Mouse (Mus musculus) testis, adult 2 months (tissue): ENCODE results near the gene Fam20a.

ENCODE experiments used
- CTCF ChIP-seq: fragments of 200-500 bp; IDR thresholded peaks from 2 replicates; pipeline ENCODE4 v1.5.1; 2012; ENCODE audit warnings: low read depth, mild to moderate bottlenecking, inconsistent platforms, low read length, moderate library complexity; ENCODE audit not compliant: control insufficient read depth, insufficient read depth, insufficient replicate concordance
- POLR2A ChIP-seq: fragments of 200-500 bp; IDR thresholded peaks from 2 replicates; pipeline ENCODE4 v1.6.1; 2012; ENCODE audit warnings: low read depth, mild to moderate bottlenecking, inconsistent platforms, low read length, moderate library complexity; ENCODE audit not compliant: control insufficient read depth

DNA sequence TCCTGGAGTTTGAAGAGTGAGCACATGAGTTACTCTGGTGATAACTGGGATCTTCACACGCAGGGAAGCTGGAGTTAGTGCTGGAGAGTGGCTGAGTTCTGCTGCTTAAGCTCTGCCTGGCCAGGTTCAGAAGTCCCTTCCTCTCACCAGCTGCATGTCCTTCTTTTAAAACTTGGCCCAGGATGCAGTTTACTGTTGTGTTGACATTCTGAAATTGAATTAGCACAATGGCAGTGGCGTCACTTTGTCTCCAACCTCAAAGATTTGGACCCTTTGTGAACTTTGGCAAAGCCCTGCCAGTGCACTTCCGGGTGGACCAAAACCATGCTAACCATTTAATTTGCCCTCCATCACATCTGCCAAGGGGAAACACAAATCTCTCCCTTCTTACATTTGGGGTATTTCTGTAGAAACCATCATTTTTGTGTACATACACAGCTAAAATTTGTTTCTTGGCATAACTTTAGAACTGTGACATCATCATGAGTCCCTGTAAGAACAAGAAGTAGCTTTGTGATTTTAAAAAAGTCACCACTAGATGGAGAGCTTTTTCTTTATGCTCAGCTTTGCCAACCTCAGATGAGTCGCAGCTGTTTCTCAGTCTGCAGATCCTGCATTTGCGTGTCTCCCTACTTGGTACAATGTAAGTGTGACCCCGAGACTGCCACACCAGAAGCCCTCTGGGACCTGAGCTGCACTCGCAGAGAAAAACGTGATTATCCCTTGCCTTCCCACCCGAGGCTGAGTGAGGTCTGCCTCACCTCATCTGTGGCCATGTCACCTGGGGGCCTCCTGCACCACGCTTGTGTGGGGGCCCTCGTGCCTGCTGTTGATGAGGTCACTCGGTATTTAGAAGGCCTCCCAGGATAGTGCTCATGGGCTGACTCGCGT, 51.8 kb downstream of the Fam20a start:
- TF ChIP-seq CTCF: no peak
- no peak for TF ChIP-seq POLR2A
